Mouse (Mus musculus) liver, embryonic 14 days (tissue): Measurements from ENCODE around the gene Efr3b. TPM values are rescaled to one million over a fixed set of nuclear protein-coding genes. Genes with fewer than 3 reads are reported as not detected.

Source experiments
- polyA plus RNA-seq: library from polyadenylated mRNA; depleted of rRNA; stranded (reverse); fragments of >200 nt; gene quantifications from 2 replicates; pipeline ENCODE4 v1.2.3, GENCODE M21; 2012; rRNA removed

The Efr3b gene
- 0.08 and 0.11 TPM in 2 replicates for polyA plus RNA-seq

GRCm38 (mm10) chr12:4038061-4039041 lies at the start of gene Efr3b:
Gene Efr3b, minus strand, starts transcription at chr12:4038915.

GRCm38 (mm10) chr12:4082132-4083001 lies 43.7 kb upstream of the Efr3b start, which contains the start of gene Dnajc27:
Gene Dnajc27, plus strand, starts transcription at chr12:4082583.

GRCm38 (mm10) chr12:3954651-3955050 lies 84.1 kb downstream of the Efr3b start, which contains the start of gene Pomc:
Gene Pomc, plus strand, starts transcription at chr12:3954951.

Other genes with a start within 250 kb of the Efr3b start
- gene Dnmt3a, start 232.9 kb downstream of the Efr3b start, polyA plus RNA-seq, result 5.3 and 6.5 TPM in 2 replicates
- 0.33 and 0.40 TPM in 2 replicates for gene Pomc, start 84.0 kb downstream of the Efr3b start, polyA plus RNA-seq
- gene Dnajc27, start 43.7 kb upstream of the Efr3b start, polyA plus RNA-seq, result 2.0 TPM in 2 replicates
- gene Adcy3, start 94.2 kb upstream of the Efr3b start, polyA plus RNA-seq, result 0.40 and 0.44 TPM in 2 replicates
- gene Ptrhd1, start 195.1 kb upstream of the Efr3b start, polyA plus RNA-seq, result 2.0 and 2.1 TPM in 2 replicates
- 10.3 and 11.8 TPM in 2 replicates for gene Cenpo, start 195.4 kb upstream of the Efr3b start, polyA plus RNA-seq